ENCODE assay signal across 18 mouse cellular contexts in genomic region chr1:36782476-36782875, GRCm38 (mm10). TPM values are rescaled to one million over a fixed set of nuclear protein-coding genes. Genes with fewer than 3 reads are reported as not detected.
DNase-seq lines count a peak whose midpoint lies in the region; ATAC-seq and TF ChIP-seq lines count a peak whose summit lies in the region.
"Had no signal": no experiment of that assay in that cellular context is flagged by ENCODE, and none has a peak within 500 bp of the region (broad histone marks: within the 10 kb centered on the region; RNA-seq: fewer than 3 reads in every experiment).

No protein-coding gene starts in this region.

- H3K9me3 ChIP-seq in intestine, postnatal 0 days (ENCODE audit: control insufficient read depth), result no peaks in the 10 kb centered on the region
- no peaks in the 10 kb centered on the region for H3K9me3 ChIP-seq in intestine, embryonic 15.5 days
- H3K9me3 ChIP-seq: G1E; limb, embryonic 10.5 days; liver, embryonic 15.5 days; midbrain, embryonic 15.5 days had no signal

- no peaks in the 10 kb centered on the region; the same call in 1 of the 2 replicates for H3K4me1 ChIP-seq in intestine, postnatal 0 days (replicated peaks; ENCODE audit: control insufficient read depth, insufficient read depth, low read length)
- H3K4me1 ChIP-seq in intestine, embryonic 15.5 days (replicated peaks), result no peaks in the 10 kb centered on the region; the same call in 1 of the 2 replicates

- no peak overlapping the region for H3K27ac ChIP-seq in intestine, postnatal 0 days (ENCODE audit: low read depth, low read length)
- no peak overlapping the region for H3K27ac ChIP-seq in intestine, embryonic 15.5 days
- H3K27ac ChIP-seq: kidney, postnatal 0 days; limb, embryonic 10.5 days; liver, embryonic 15.5 days; macrophage; midbrain, embryonic 15.5 days had no signal

- 68% methylated on average over 11 of the region's 11 CpGs for WGBS in intestine, postnatal 0 days
- 70% methylated on average over 11 of the region's 11 CpGs for WGBS in intestine, embryonic 15.5 days

- no peak for ATAC-seq in intestine, postnatal 0 days
- ATAC-seq in intestine, embryonic 15.5 days, result no peak
- ATAC-seq: forebrain, embryonic 14.5 days; midbrain, embryonic 15.5 days had no signal

- no peaks in the 10 kb centered on the region for H3K27me3 ChIP-seq in intestine, postnatal 0 days (replicated peaks; ENCODE audit: control insufficient read depth, insufficient read depth, low read length)
- H3K27me3 ChIP-seq in intestine, embryonic 15.5 days (replicated peaks), result no peaks in the 10 kb centered on the region
- H3K27me3 ChIP-seq: midbrain, embryonic 15.5 days had no signal

- H3K4me3 ChIP-seq in intestine, postnatal 0 days (ENCODE audit: low read depth, low read length), result no peak overlapping the region
- H3K4me3 ChIP-seq in intestine, embryonic 15.5 days (replicated peaks), result no peak overlapping the region
- H3K4me3 ChIP-seq: limb, embryonic 10.5 days; liver, embryonic 15.5 days; midbrain, embryonic 15.5 days had no signal

- H3K4me2 ChIP-seq in intestine, postnatal 0 days (replicated peaks; ENCODE audit: low read depth), result no peak overlapping the region
- no peak overlapping the region for H3K4me2 ChIP-seq in intestine, embryonic 15.5 days (replicated peaks)
- H3K4me2 ChIP-seq: liver, embryonic 15.5 days; midbrain, embryonic 15.5 days had no signal

- peak; percentile 19; the same call in 1 of the 2 replicates for TF ChIP-seq CTCF in intestine, postnatal 0 days (IDR thresholded peaks at IDR 0.05; ENCODE audit: low read depth)

- peak; percentile 49 for DNase-seq in lung, postnatal 10 days
- DNase-seq in lung, postnatal 14 days, result no peak
- peak; percentile 22 for DNase-seq in cerebellum, adult 8-10 months
- peak; percentile 39 to 51 for DNase-seq in cerebellum, postnatal 36 days
- no peak for DNase-seq in spleen, adult 12 weeks (ENCODE audit: low spot score)
- DNase-seq: adrenal gland, postnatal 14 days; embryo, embryonic 11 days; right cerebral cortex, postnatal 25 days; thymus, adult 2 months had no signal

- H3K9ac ChIP-seq in intestine, postnatal 0 days (ENCODE audit: low read depth, low read length), result no peak overlapping the region
- H3K9ac ChIP-seq in intestine, embryonic 15.5 days, result no peak overlapping the region
- H3K9ac ChIP-seq: liver, embryonic 15.5 days; midbrain, embryonic 15.5 days had no signal

- no peaks in the 10 kb centered on the region for H3K36me3 ChIP-seq in intestine, postnatal 0 days (ENCODE audit: control insufficient read depth, insufficient read depth)
- H3K36me3 ChIP-seq in intestine, embryonic 15.5 days, result no peaks in the 10 kb centered on the region
- H3K36me3 ChIP-seq: G1E; limb, embryonic 10.5 days; liver, embryonic 15.5 days; midbrain, embryonic 15.5 days had no signal

RNA-seq across cellular contexts. Expression of gene Zap70, which starts 20.9 kb away (rescaled TPM):
- 0.24 and 0.70 TPM in 2 replicates for polyA plus RNA-seq in intestine, postnatal 0 days (2015; fragmentation: Nextera tagmentation; extraction: Ambion mirVana)
- polyA plus RNA-seq in intestine, embryonic 15.5 days (2015; fragmentation: Nextera tagmentation; extraction: Ambion mirVana), result 0.48 and 0.52 TPM in 2 replicates
- polyA plus RNA-seq: macrophage had no signal

Comparison
In these comparisons a context has a peak if more than half of its experiments do, and no peak if none do; other contexts are left out.
1. DNase-seq: peak in lung, postnatal 10 days (single experiment), cerebellum, adult 8-10 months (single experiment) and cerebellum, postnatal 36 days (2 of 2); none in lung, postnatal 14 days (single experiment) and spleen, adult 12 weeks (single experiment).